Comparison of ENCODE assay signal across 8 mouse cellular contexts in genomic region chr5:103759489-103760424, GRCm38 (mm10).
A peak's percentile ranks its signal among the peaks of the same experiment; 100 is the strongest.
DNase-seq lines count a peak whose midpoint lies in the region; ATAC-seq and TF ChIP-seq lines count a peak whose summit lies in the region.

No protein-coding gene starts in this region.

- no peak overlapping the region for H3K27ac ChIP-seq in embryonic facial prominence, embryonic 13.5 days
- peak overlapping the region; percentile 54; the same call in 1 of the 2 replicates for H3K27ac ChIP-seq in hindbrain, postnatal 0 days
- no peak overlapping the region for H3K27ac ChIP-seq in midbrain, embryonic 12.5 days (replicated peaks)

- H3K9me3 ChIP-seq in embryonic facial prominence, embryonic 13.5 days: no peaks in the 10 kb centered on the region
- H3K9me3 ChIP-seq in hindbrain, postnatal 0 days (ENCODE audit: low read length): no peaks in the 10 kb centered on the region
- no peaks in the 10 kb centered on the region; the same call in 1 of the 2 replicates for H3K9me3 ChIP-seq in midbrain, embryonic 12.5 days

- DNase-seq in lung, adult 2 months: no peak
- DNase-seq in lung, postnatal 25 days (ENCODE audit: low spot score): no peak
- DNase-seq in hindbrain, postnatal 0 days (ENCODE audit: low spot score): no peak
- peak; percentile 68 for DNase-seq in thymus, postnatal 25 days
- DNase-seq in ovary, postnatal 14 days (ENCODE audit: low spot score): no peak
- DNase-seq in left cerebral cortex, adult 9 months (ENCODE audit: low spot score in 2 of 2): no peak

- no peak for ATAC-seq in embryonic facial prominence, embryonic 13.5 days (ENCODE audit: insufficient number of reproducible peaks, insufficient read depth, low FRiP score, low TSS enrichment, low read depth)
- ATAC-seq in hindbrain, postnatal 0 days: 0 out of 2 replicates have a peak, but pooled peaks have one; percentile 7
- no peak for ATAC-seq in midbrain, embryonic 12.5 days (ENCODE audit: low FRiP score, low read depth)

- no peak for TF ChIP-seq POLR2A in lung, adult 2 months (IDR thresholded peaks at IDR 0.05; ENCODE audit: borderline replicate concordance, extremely low read depth, low read depth, low read length)

- peak overlapping the region; percentile 81 for H3K4me2 ChIP-seq in embryonic facial prominence, embryonic 13.5 days
- H3K4me2 ChIP-seq in hindbrain, postnatal 0 days (ENCODE audit: low read depth, low read length): peak overlapping the region; percentile 55
- H3K4me2 ChIP-seq in midbrain, embryonic 12.5 days (replicated peaks): peak overlapping the region; percentile 57

- H3K36me3 ChIP-seq in embryonic facial prominence, embryonic 13.5 days: no peaks in the 10 kb centered on the region
- no peaks in the 10 kb centered on the region for H3K36me3 ChIP-seq in hindbrain, postnatal 0 days (ENCODE audit: insufficient read depth, low read length)
- H3K36me3 ChIP-seq in midbrain, embryonic 12.5 days: no peaks in the 10 kb centered on the region

- peak overlapping the region; percentile 70 for H3K4me3 ChIP-seq in lung, adult 2 months (replicated peaks; ENCODE audit: extremely low read depth, low read depth, low read length)
- peak overlapping the region; percentile 44 for H3K4me3 ChIP-seq in embryonic facial prominence, embryonic 13.5 days
- peak overlapping the region; percentile 18 for H3K4me3 ChIP-seq in hindbrain, postnatal 0 days (ENCODE audit: low read length)
- peak overlapping the region; percentile 27 for H3K4me3 ChIP-seq in midbrain, embryonic 12.5 days

- H3K9ac ChIP-seq in embryonic facial prominence, embryonic 13.5 days: peak overlapping the region; percentile 59
- peak overlapping the region; percentile 30 for H3K9ac ChIP-seq in hindbrain, postnatal 0 days (replicated peaks; ENCODE audit: low read length)
- H3K9ac ChIP-seq in midbrain, embryonic 12.5 days (replicated peaks): 0 out of 2 replicates have a peak overlapping the region, but pooled peaks have one; percentile 47

- no peak for TF ChIP-seq CTCF in lung, adult 2 months (IDR thresholded peaks at IDR 0.05; ENCODE audit: insufficient read depth, low read length)
- TF ChIP-seq CTCF in hindbrain, postnatal 0 days (IDR thresholded peaks at IDR 0.05; ENCODE audit: low read depth): no peak

- H3K4me1 ChIP-seq in lung, adult 2 months (ENCODE audit: control insufficient read depth, insufficient read depth, low read length): peaks cover 31% of the 10 kb centered on the region
- peaks cover 14% of the 10 kb centered on the region for H3K4me1 ChIP-seq in embryonic facial prominence, embryonic 13.5 days
- H3K4me1 ChIP-seq in hindbrain, postnatal 0 days (ENCODE audit: insufficient read depth, low read length): peaks cover 10% of the 10 kb centered on the region; the same call in 1 of the 2 replicates
- peaks cover 17% of the 10 kb centered on the region for H3K4me1 ChIP-seq in midbrain, embryonic 12.5 days

- WGBS in lung, adult 2 months: 42% methylated on average over 14 of the region's 14 CpGs
- 46% methylated on average over 14 of the region's 14 CpGs for WGBS in embryonic facial prominence, embryonic 13.5 days
- WGBS in hindbrain, postnatal 0 days: 56% methylated on average over 14 of the region's 14 CpGs
- WGBS in midbrain, embryonic 12.5 days: 34% methylated on average over 14 of the region's 14 CpGs

- H3K27me3 ChIP-seq in embryonic facial prominence, embryonic 13.5 days: peaks cover 17% of the 10 kb centered on the region; the same call in 1 of the 2 replicates
- no peaks in the 10 kb centered on the region for H3K27me3 ChIP-seq in hindbrain, postnatal 0 days (ENCODE audit: insufficient read depth, low read length)
- H3K27me3 ChIP-seq in midbrain, embryonic 12.5 days: peaks cover 33% of the 10 kb centered on the region

Comparison
In these comparisons a context has a peak if more than half of its experiments do, and no peak if none do; other contexts are left out.
1. H3K4me3 ChIP-seq: peak in every context shown above with its lines; median percentile 70 in lung, adult 2 months; 44 in embryonic facial prominence, embryonic 13.5 days; 27 in midbrain, embryonic 12.5 days; 18 in hindbrain, postnatal 0 days.